Mouse (Mus musculus) forebrain, embryonic 13.5 days (tissue): ENCODE results near the gene Nkain1. TPM values are rescaled to one million over a fixed set of nuclear protein-coding genes. Genes with fewer than 3 reads are reported as not detected.

Experiments used
- ATAC-seq: fragments of 200-750 bp; cut with Nextera tagmentation; 2 replicates; pipeline ENCODE4 v1.8.0; 2017
- H3K27ac ChIP-seq: fragments of 300-500 bp; sonication (generic); 2 replicates; pipeline ENCODE4 v1.5.1; 2015; ENCODE audit warnings: inconsistent platforms, mild to moderate bottlenecking, moderate library complexity
- H3K27me3 ChIP-seq: fragments of 300-500 bp; sonication (generic); 2 replicates; pipeline ENCODE4 v1.6.1; 2015; ENCODE audit warnings: mild to moderate bottlenecking, inconsistent platforms
- H3K36me3 ChIP-seq: fragments of 300-500 bp; sonication (generic); 2 replicates; pipeline ENCODE4 v1.6.1; 2015; ENCODE audit warnings: mild to moderate bottlenecking, inconsistent platforms; ENCODE audit not compliant: poor library complexity, severe bottlenecking
- H3K4me1 ChIP-seq: fragments of 300-500 bp; sonication (generic); 2 replicates; pipeline ENCODE4 v1.6.1; 2015; ENCODE audit warnings: inconsistent platforms
- H3K4me2 ChIP-seq: fragments of 300-500 bp; sonication (generic); 2 replicates; pipeline ENCODE4 v1.6.1; 2015; ENCODE audit warnings: inconsistent platforms, mild to moderate bottlenecking, moderate library complexity
- H3K4me3 ChIP-seq: fragments of 300-500 bp; sonication (generic); 2 replicates; pipeline ENCODE4 v1.5.1; 2015; ENCODE audit warnings: mild to moderate bottlenecking, inconsistent platforms
- H3K9ac ChIP-seq: fragments of 300-500 bp; sonication (generic); 2 replicates; pipeline ENCODE4 v1.6.1; 2015; ENCODE audit warnings: mild to moderate bottlenecking, inconsistent platforms
- H3K9me3 ChIP-seq: fragments of 300-500 bp; sonication (generic); replicated peaks from 2 replicates; pipeline ENCODE4 v1.6.1; 2016; ENCODE audit warnings: inconsistent platforms
- WGBS: fragments of 180-500 bp; shearing (Covaris S2); methylation state at CpG from one replicate; pipeline ENCODE4 v1.1.7; 2015; 5-methylcytosine and 5-hydroxymethylcytosine counted together
- polyA plus RNA-seq: library from polyadenylated mRNA; unstranded; fragments of >200 nt; fragmentation: Nextera tagmentation; extraction: Ambion mirVana; gene quantifications from 2 replicates; pipeline ENCODE4 v1.2.1, GENCODE M21; 2015

The Nkain1 gene
- polyA plus RNA-seq, 1 experiment from 2014 or later = 5.4 TPM

GRCm38 (mm10) chr4:130527804-130528203 lies 46.2 kb downstream of the Nkain1 start:
- Histone ChIP-seq H3K9ac (no peak overlapping the region), H3K36me3 (peaks cover 24% of the 10 kb centered on the region), H3K27ac (no peak overlapping the region), H3K27me3 (no peaks in the 10 kb centered on the region), H3K9me3 (no peaks in the 10 kb centered on the region), H3K4me3 (no peak overlapping the region), H3K4me2 (no peak overlapping the region), H3K4me1 (peaks cover 5% of the 10 kb centered on the region)
- ATAC-seq = no peak
- 94% methylated on average over 1 of the region's 1 CpGs for WGBS

GRCm38 (mm10) chr4:130525041-130525440 lies 48.9 kb downstream of the Nkain1 start:
- H3K27ac ChIP-seq = no peak overlapping the region
- WGBS = 80% methylated on average over 1 of the region's 1 CpGs
- H3K4me1 ChIP-seq = peaks cover 7% of the 10 kb centered on the region; the same call in 1 of the 2 replicates
- no peak overlapping the region for H3K4me2 ChIP-seq
- H3K9ac ChIP-seq = no peak overlapping the region
- H3K27me3 ChIP-seq = no peaks in the 10 kb centered on the region
- H3K9me3 ChIP-seq = no peaks in the 10 kb centered on the region
- H3K36me3 ChIP-seq = peaks cover 10% of the 10 kb centered on the region
- ATAC-seq = no peak
- no peak overlapping the region for H3K4me3 ChIP-seq

GRCm38 (mm10) chr4:130521466-130521865 lies 52.5 kb downstream of the Nkain1 start:
- no peaks in the 10 kb centered on the region for H3K36me3 ChIP-seq
- H3K4me3 ChIP-seq = no peak overlapping the region
- H3K4me2 ChIP-seq = no peak overlapping the region
- no peaks in the 10 kb centered on the region for H3K9me3 ChIP-seq
- H3K27me3 ChIP-seq = no peaks in the 10 kb centered on the region
- H3K27ac ChIP-seq = no peak overlapping the region
- H3K4me1 ChIP-seq = peaks cover 12% of the 10 kb centered on the region; the same call in 1 of the 2 replicates
- no peak for ATAC-seq
- WGBS = 93% methylated on average over 6 of the region's 6 CpGs
- no peak overlapping the region for H3K9ac ChIP-seq

- Histone ChIP-seq H3K4me2 (peak overlapping the region; percentile 72), H3K27me3 (no peaks in the 10 kb centered on the region), H3K36me3 (no peaks in the 10 kb centered on the region), H3K4me1 (peaks cover 12% of the 10 kb centered on the region; the same call in 1 of the 2 replicates), H3K9me3 (no peaks in the 10 kb centered on the region), H3K27ac (no peak overlapping the region), H3K4me3 (peak overlapping the region; percentile 61), H3K9ac (0 out of 2 replicates have a peak overlapping the region, but pooled peaks have one; percentile 14)
- 1% methylated on average over 9 of the region's 9 CpGs for WGBS
- ATAC-seq = no peak; the same call in 1 of the 2 replicates
These were observed 53.5 kb downstream of the Nkain1 start for GRCm38 (mm10) chr4:130520482-130520851.

GRCm38 (mm10) chr4:130519567-130520481 lies 54.1 kb downstream of the Nkain1 start:
- Histone ChIP-seq H3K27me3 (no peaks in the 10 kb centered on the region), H3K9me3 (no peaks in the 10 kb centered on the region), H3K27ac (peak overlapping the region; percentile 86), H3K4me1 (peaks cover 12% of the 10 kb centered on the region; the same call in 1 of the 2 replicates), H3K4me2 (peak overlapping the region; percentile 72), H3K9ac (peak overlapping the region; percentile 92), H3K36me3 (no peaks in the 10 kb centered on the region), H3K4me3 (peak overlapping the region; percentile 61)
- 1% methylated on average over 40 of the region's 40 CpGs for WGBS
- ATAC-seq = peak; percentile 98

- 82% methylated on average over 6 of the region's 6 CpGs for WGBS
- Histone ChIP-seq H3K4me3 (no peak overlapping the region), H3K4me1 (peaks cover 12% of the 10 kb centered on the region; the same call in 1 of the 2 replicates), H3K4me2 (no peak overlapping the region), H3K27ac (no peak overlapping the region), H3K27me3 (no peaks in the 10 kb centered on the region), H3K9me3 (no peaks in the 10 kb centered on the region), H3K36me3 (no peaks in the 10 kb centered on the region), H3K9ac (no peak overlapping the region)
- no peak for ATAC-seq
These were observed 57.5 kb downstream of the Nkain1 start for GRCm38 (mm10) chr4:130516490-130516889.

Other genes starting within 250 kb of the Nkain1 start
- gene Zcchc17, start 214.2 kb downstream of the Nkain1 start, polyA plus RNA-seq = 84.6 and 90.5 TPM in 2 replicates
- gene Snrnp40, start 214.0 kb downstream of the Nkain1 start, polyA plus RNA-seq = 177 and 180 TPM in 2 replicates
- 117 and 133 TPM in 2 replicates for gene Pum1, start 89.1 kb upstream of the Nkain1 start, polyA plus RNA-seq
- gene Sdc3, start 218.4 kb upstream of the Nkain1 start, polyA plus RNA-seq = 36.1 and 41.9 TPM in 2 replicates